ENCODE assay signal across 8 mouse cellular contexts in genomic region chr15:37135590-37136164, GRCm38 (mm10).
DNase-seq lines count a peak whose midpoint lies in the region; ATAC-seq and TF ChIP-seq lines count a peak whose summit lies in the region.

No protein-coding gene starts in this region.

- intact Hi-C loops in left cerebral cortex, postnatal 4 days (cut with DNase I), result no loop called here

- DNase-seq in adrenal gland, adult 18-20 months (ENCODE audit: low spot score in 2 of 2), result peak; percentile 55 to 67
- DNase-seq in gastrocnemius, postnatal 25 days, result peak; percentile 46
- peak; percentile 66 for DNase-seq in left cerebral cortex, postnatal 4 days
- peak; percentile 62 for DNase-seq in mesoderm, embryonic 11.5 days (ENCODE audit: low read depth, low spot score)
- DNase-seq in right cerebral cortex, postnatal 14 days, result peak; percentile 34
- DNase-seq in urinary bladder, postnatal 25 days (ENCODE audit: low spot score), result peak; percentile 57

- H3K27ac ChIP-seq in cortical plate, adult 2 months (ENCODE audit: insufficient read depth, low read length), result peak overlapping the region; percentile 90

- peak; percentile 72 for ATAC-seq in inflammation-experienced regulatory T-cells, adult 6 months

- no peak for TF ChIP-seq CTCF in cortical plate, adult 2 months (IDR thresholded peaks at IDR 0.05; ENCODE audit: extremely low read depth, insufficient read depth, low read length)

- no peaks in the 10 kb centered on the region for H3K4me1 ChIP-seq in cortical plate, adult 2 months (ENCODE audit: control insufficient read depth, insufficient read depth, low read length)

- TF ChIP-seq POLR2A in cortical plate, adult 2 months (IDR thresholded peaks at IDR 0.05; ENCODE audit: extremely low read depth, insufficient read depth, low read length), result no peak

- H3K4me3 ChIP-seq in cortical plate, adult 2 months (ENCODE audit: insufficient read depth, low read length), result peak overlapping the region; percentile 55

Comparison
In these comparisons a context has a peak if more than half of its experiments do, and no peak if none do; other contexts are left out.
1. Peak in every context shown above with its lines: DNase-seq, ATAC-seq, H3K4me3 ChIP-seq and H3K27ac ChIP-seq.